Mouse (Mus musculus) intestine, embryonic 15.5 days (tissue): ENCODE data around the gene Mmp3. TPM values are rescaled to one million over a fixed set of nuclear protein-coding genes. Genes with fewer than 3 reads are reported as not detected.
"Not testable (repeated sequence)": the region's sequence is repeated elsewhere in the genome, so short reads cannot be mapped to it uniquely, and the experiment has no call there.

Experiments used
- ATAC-seq: fragments of 200-750 bp; cut with Nextera tagmentation; 2 replicates; pipeline ENCODE4 v1.8.0; 2017; ENCODE audit warnings: moderate TSS enrichment, moderate library complexity
- H3K27ac ChIP-seq: fragments of 300-500 bp; sonication (generic); 2 replicates; pipeline ENCODE4 v1.5.1; 2015; ENCODE audit warnings: mild to moderate bottlenecking, inconsistent platforms
- H3K27me3 ChIP-seq: fragments of 300-500 bp; sonication (generic); replicated peaks from 2 replicates; pipeline ENCODE4 v1.6.1; 2015; ENCODE audit warnings: inconsistent platforms
- H3K36me3 ChIP-seq: fragments of 300-500 bp; sonication (generic); 2 replicates; pipeline ENCODE4 v1.6.1; 2015; ENCODE audit warnings: inconsistent platforms
- H3K4me1 ChIP-seq: fragments of 300-500 bp; sonication (generic); replicated peaks from 2 replicates; pipeline ENCODE4 v1.6.1; 2015; ENCODE audit warnings: inconsistent platforms
- H3K4me2 ChIP-seq: fragments of 300-500 bp; sonication (generic); replicated peaks from 2 replicates; pipeline ENCODE4 v1.6.1; 2015; ENCODE audit warnings: mild to moderate bottlenecking, inconsistent platforms
- H3K4me3 ChIP-seq: fragments of 300-500 bp; sonication (generic); replicated peaks from 2 replicates; pipeline ENCODE4 v1.5.1; 2015; ENCODE audit warnings: inconsistent platforms
- H3K9ac ChIP-seq: fragments of 300-500 bp; sonication (generic); 2 replicates; pipeline ENCODE4 v1.6.1; 2015; ENCODE audit warnings: inconsistent platforms
- H3K9me3 ChIP-seq: fragments of 300-500 bp; sonication (generic); 2 replicates; pipeline ENCODE4 v1.6.1; 2016; ENCODE audit warnings: inconsistent platforms
- WGBS: fragments of 180-500 bp; shearing (Covaris S2); methylation state at CpG from one replicate; pipeline ENCODE4 v1.1.7; 2015; 5-methylcytosine and 5-hydroxymethylcytosine counted together
- polyA plus RNA-seq: library from polyadenylated mRNA; unstranded; fragments of >200 nt; fragmentation: Nextera tagmentation; extraction: Ambion mirVana; gene quantifications from 2 replicates; pipeline ENCODE4 v1.2.1, GENCODE M21; 2015

Mmp3 gene
- polyA plus RNA-seq, result not detected in 2 replicates

- H3K27me3 ChIP-seq, result no peaks in the 10 kb centered on the region
- no peak within 1 kb of the TSS for H3K4me3 ChIP-seq
- no peaks in the 10 kb centered on the region for H3K4me1 ChIP-seq
- no peaks in the 10 kb centered on the region for H3K9me3 ChIP-seq
- ATAC-seq, result no peak
- no peak within 1 kb of the TSS for H3K27ac ChIP-seq
- no peak within 1 kb of the TSS for H3K4me2 ChIP-seq
- no peaks in the 10 kb centered on the region for H3K36me3 ChIP-seq
- H3K9ac ChIP-seq, result no peak within 1 kb of the TSS
- WGBS, result 91% methylated on average over 2 of the region's 2 CpGs
Observed at GRCm38 (mm10) chr9:7445522-7445921, at the start of gene Mmp3. TSS of gene Mmp3 (plus strand) at chr9:7445822.

GRCm38 (mm10) chr9:7396556-7396955 is 49.1 kb upstream of the Mmp3 start:
- not testable (repeated sequence) for H3K36me3 ChIP-seq, H3K4me3 ChIP-seq, ATAC-seq, H3K4me2 ChIP-seq, H3K27me3 ChIP-seq, H3K27ac ChIP-seq, H3K4me1 ChIP-seq, H3K9me3 ChIP-seq, H3K9ac ChIP-seq
- WGBS, result 77% methylated on average over 8 of the region's 8 CpGs

- no peak overlapping the region for H3K9ac ChIP-seq
- no peaks in the 10 kb centered on the region for H3K4me1 ChIP-seq
- no peak overlapping the region for H3K4me2 ChIP-seq
- H3K36me3 ChIP-seq, result no peaks in the 10 kb centered on the region
- H3K27me3 ChIP-seq, result no peaks in the 10 kb centered on the region
- no peak overlapping the region for H3K4me3 ChIP-seq
- no peak overlapping the region for H3K27ac ChIP-seq
- ATAC-seq, result no peak
- WGBS, result 88% methylated on average over 2 of the region's 2 CpGs
- no peaks in the 10 kb centered on the region for H3K9me3 ChIP-seq
Observed at GRCm38 (mm10) chr9:7453302-7453701, 7.7 kb downstream of the Mmp3 start.

GRCm38 (mm10) chr9:7470262-7470661 is 24.6 kb downstream of the Mmp3 start:
- no peak overlapping the region for H3K4me3 ChIP-seq
- no peaks in the 10 kb centered on the region for H3K27me3 ChIP-seq
- no peaks in the 10 kb centered on the region for H3K9me3 ChIP-seq
- no peaks in the 10 kb centered on the region for H3K4me1 ChIP-seq
- 93% methylated on average over 1 of the region's 1 CpGs for WGBS
- H3K27ac ChIP-seq, result no peak overlapping the region
- H3K36me3 ChIP-seq, result no peaks in the 10 kb centered on the region
- no peak for ATAC-seq
- H3K9ac ChIP-seq, result no peak overlapping the region
- H3K4me2 ChIP-seq, result no peak overlapping the region

GRCm38 (mm10) chr9:7483684-7484394 is 38.2 kb downstream of the Mmp3 start:
- ATAC-seq, result no peak

GRCm38 (mm10) chr9:7501138-7501537 is 55.5 kb downstream of the Mmp3 start:
- Histone ChIP-seq H3K4me2 (no peak overlapping the region), H3K27ac (no peak overlapping the region), H3K27me3 (no peaks in the 10 kb centered on the region), H3K4me1 (no peaks in the 10 kb centered on the region), H3K9me3 (no peaks in the 10 kb centered on the region), H3K9ac (no peak overlapping the region), H3K4me3 (no peak overlapping the region), H3K36me3 (no peaks in the 10 kb centered on the region)
- 79% methylated on average over 3 of the region's 3 CpGs for WGBS
- no peak for ATAC-seq

More at GRCm38 (mm10) chr9:7483684-7484394, 38.2 kb downstream of the Mmp3 start:
- Histone ChIP-seq H3K4me3 (no peak overlapping the region), H3K4me2 (no peak overlapping the region), H3K27ac (no peak overlapping the region), H3K4me1 (no peaks in the 10 kb centered on the region), H3K9me3 (no peaks in the 10 kb centered on the region), H3K36me3 (no peaks in the 10 kb centered on the region), H3K27me3 (no peaks in the 10 kb centered on the region), H3K9ac (no peak overlapping the region)
- 65% methylated on average over 5 of the region's 5 CpGs for WGBS

- H3K4me3 ChIP-seq, result no peak within 1 kb of the TSS
- H3K4me2 ChIP-seq, result no peak within 1 kb of the TSS
- WGBS, result 79% methylated on average over 3 of the region's 3 CpGs
- no peaks in the 10 kb centered on the region for H3K27me3 ChIP-seq
- H3K4me1 ChIP-seq, result no peaks in the 10 kb centered on the region
- no peak within 1 kb of the TSS for H3K27ac ChIP-seq
- H3K9me3 ChIP-seq, result no peaks in the 10 kb centered on the region
- H3K36me3 ChIP-seq, result no peaks in the 10 kb centered on the region
- ATAC-seq, result no peak
- no peak within 1 kb of the TSS for H3K9ac ChIP-seq
Observed at GRCm38 (mm10) chr9:7502051-7502450, 56.4 kb downstream of the Mmp3 start, which contains the start of gene Mmp10. TSS of gene Mmp10 (plus strand) at chr9:7502352.

Other genes starting within 250 kb of the Mmp3 start
- 0.83 and 0.86 TPM in 2 replicates for gene Mmp13, start 173.3 kb upstream of the Mmp3 start, polyA plus RNA-seq
- not detected in 2 replicates for gene Mmp12, start 101.4 kb upstream of the Mmp3 start, polyA plus RNA-seq
- gene Mmp1b, start 57.8 kb upstream of the Mmp3 start, polyA plus RNA-seq, result not detected in 2 replicates
- 0.21 TPM in 1 of 2 replicates, not detected in the other for gene Mmp10, start 56.5 kb downstream of the Mmp3 start, polyA plus RNA-seq
- gene Mmp8, start 112.6 kb downstream of the Mmp3 start, polyA plus RNA-seq, result 0.67 and 0.94 TPM in 2 replicates
- not detected in 2 replicates for gene Mmp27, start 125.6 kb downstream of the Mmp3 start, polyA plus RNA-seq
- gene Mmp20, start 182.4 kb downstream of the Mmp3 start, polyA plus RNA-seq, result 0.14 and 0.21 TPM in 2 replicates
- gene Mmp7, start 246.3 kb downstream of the Mmp3 start, polyA plus RNA-seq, result 0.58 and 0.88 TPM in 2 replicates